ENCODE assay signal across 8 mouse cellular contexts in genomic region chr19:37209467-37210128, GRCm38 (mm10). TPM values are rescaled to one million over a fixed set of nuclear protein-coding genes. Genes with fewer than 3 reads are reported as not detected.
DNase-seq lines count a peak whose midpoint lies in the region; ATAC-seq and TF ChIP-seq lines count a peak whose summit lies in the region.

No protein-coding gene starts in this region.

- peak overlapping the region; percentile 77 for H3K4me2 ChIP-seq in lung, embryonic 15.5 days
- peak overlapping the region; percentile 86 for H3K4me2 ChIP-seq in hindbrain, embryonic 14.5 days (replicated peaks)
- H3K4me2 ChIP-seq in midbrain, postnatal 0 days (ENCODE audit: low read depth, low read length, poor library complexity, severe bottlenecking), result 0 out of 2 replicates have a peak overlapping the region, but pooled peaks have one; percentile 82

- peaks cover 17% of the 10 kb centered on the region for H3K4me1 ChIP-seq in lung, embryonic 15.5 days
- H3K4me1 ChIP-seq in lung, adult 2 months (ENCODE audit: control insufficient read depth, insufficient read depth, low read length), result peaks cover 7% of the 10 kb centered on the region; the same call in 1 of the 2 replicates
- H3K4me1 ChIP-seq in hindbrain, embryonic 14.5 days (replicated peaks; ENCODE audit: control insufficient read depth, insufficient read depth, low read length), result peaks cover 18% of the 10 kb centered on the region
- H3K4me1 ChIP-seq in midbrain, postnatal 0 days (ENCODE audit: insufficient read depth, low read length), result no peaks in the 10 kb centered on the region

- ATAC-seq in CD4-positive, CD25-positive, alpha-beta regulatory T cell, adult 4 months, result no peak
- ATAC-seq in lung, embryonic 15.5 days (ENCODE audit: borderline replicate concordance, extremely low read depth, low FRiP score, low TSS enrichment), result no peak
- ATAC-seq in hindbrain, embryonic 14.5 days (ENCODE audit: low FRiP score), result no peak
- ATAC-seq in midbrain, postnatal 0 days (ENCODE audit: low FRiP score), result no peak

- no peak overlapping the region for H3K27ac ChIP-seq in lung, embryonic 15.5 days
- H3K27ac ChIP-seq in hindbrain, embryonic 14.5 days, result no peak overlapping the region
- H3K27ac ChIP-seq in midbrain, postnatal 0 days (ENCODE audit: low read depth, low read length), result no peak overlapping the region

- no peak for TF ChIP-seq POLR2A in lung, adult 2 months (IDR thresholded peaks at IDR 0.05; ENCODE audit: borderline replicate concordance, extremely low read depth, low read depth, low read length)

- H3K9me3 ChIP-seq in lung, embryonic 15.5 days, result no peaks in the 10 kb centered on the region
- H3K9me3 ChIP-seq in hindbrain, embryonic 14.5 days (ENCODE audit: control insufficient read depth, low read length), result no peaks in the 10 kb centered on the region
- H3K9me3 ChIP-seq in midbrain, postnatal 0 days (ENCODE audit: low read length), result no peaks in the 10 kb centered on the region

- H3K36me3 ChIP-seq in lung, embryonic 15.5 days, result peaks cover 20% of the 10 kb centered on the region
- peaks cover 34% of the 10 kb centered on the region for H3K36me3 ChIP-seq in hindbrain, embryonic 14.5 days (replicated peaks; ENCODE audit: control insufficient read depth, insufficient read depth)
- no peaks in the 10 kb centered on the region for H3K36me3 ChIP-seq in midbrain, postnatal 0 days (ENCODE audit: insufficient read depth, low read length)

- TF ChIP-seq CTCF in lung, adult 2 months (IDR thresholded peaks at IDR 0.05; ENCODE audit: insufficient read depth, low read length), result no peak
- TF ChIP-seq CTCF in midbrain, postnatal 0 days (IDR thresholded peaks at IDR 0.05), result peak; percentile 61

- no peak overlapping the region for H3K9ac ChIP-seq in lung, embryonic 15.5 days
- H3K9ac ChIP-seq in hindbrain, embryonic 14.5 days, result no peak overlapping the region
- no peak overlapping the region for H3K9ac ChIP-seq in midbrain, postnatal 0 days (replicated peaks; ENCODE audit: low read length, poor library complexity, severe bottlenecking)

- 80% methylated on average over 8 of the region's 8 CpGs for WGBS in lung, embryonic 15.5 days
- 68% methylated on average over 8 of the region's 8 CpGs for WGBS in lung, adult 2 months
- WGBS in hindbrain, embryonic 14.5 days, result 87% methylated on average over 8 of the region's 8 CpGs
- 90% methylated on average over 8 of the region's 8 CpGs for WGBS in midbrain, postnatal 0 days

- no peak overlapping the region for H3K4me3 ChIP-seq in lung, embryonic 15.5 days
- H3K4me3 ChIP-seq in lung, adult 2 months (replicated peaks; ENCODE audit: extremely low read depth, low read depth, low read length), result no peak overlapping the region
- no peak overlapping the region for H3K4me3 ChIP-seq in hindbrain, embryonic 14.5 days (replicated peaks; ENCODE audit: low read length)
- H3K4me3 ChIP-seq in midbrain, postnatal 0 days (ENCODE audit: low read depth, low read length), result no peak overlapping the region

- H3K27me3 ChIP-seq in lung, embryonic 15.5 days, result no peaks in the 10 kb centered on the region
- H3K27me3 ChIP-seq in hindbrain, embryonic 14.5 days (ENCODE audit: control insufficient read depth, insufficient read depth, low read length), result 0 out of 2 replicates have a peak, but pooled peaks cover 2% of the 10 kb centered on the region
- no peaks in the 10 kb centered on the region for H3K27me3 ChIP-seq in midbrain, postnatal 0 days (ENCODE audit: insufficient read depth, low read length)

- peak; percentile 20 for DNase-seq in CD4-positive, CD25-positive, alpha-beta regulatory T cell, adult 2 months (ENCODE audit: low read depth, low spot score)
- DNase-seq in lung, adult 2 months, result no peak
- DNase-seq in hindbrain, embryonic 14.5 days (ENCODE audit: low spot score), result no peak
- no peak for DNase-seq in midbrain, postnatal 0 days (ENCODE audit: low spot score)
- DNase-seq in spleen, adult 18-20 months, result no peak
- no peak for DNase-seq in left cerebral cortex, adult 8-10 months (ENCODE audit: low spot score in 2 of 2)

RNA-seq across cellular contexts. Expression of gene Cpeb3, which starts 1.2 kb away (rescaled TPM):
- polyA plus RNA-seq in CD4-positive, CD25-positive, alpha-beta regulatory T cell, adult 4 months (2017; shearing (Covaris generic)), result not detected
- polyA plus RNA-seq in lung, embryonic 15.5 days (2015; fragmentation: Nextera tagmentation; extraction: Ambion mirVana), result 0.87 and 1.0 TPM in 2 replicates
- polyA plus RNA-seq in lung, adult 2 months (2012; rRNA removed), result 6.8 and 11.5 TPM in 2 replicates
- polyA plus RNA-seq in hindbrain, embryonic 14.5 days (2014; fragmentation: Nextera tagmentation; extraction: Ambion mirVana), result 10.8 and 11.5 TPM in 2 replicates
- total RNA-seq in midbrain, postnatal 0 days (2014; rRNA removed), result 34.4 and 35.4 TPM in 2 replicates
- 6.8 and 11.2 TPM in 2 replicates for polyA plus RNA-seq in midbrain, postnatal 0 days (2015; fragmentation: Nextera tagmentation; extraction: Ambion mirVana)
- 10 to 100 TPM; 83.3 to 89.9 (median 85.4) TPM for total RNA-seq in left cerebral cortex, adult 8-10 months (2022)

RNA-seq across cellular contexts. Expression of gene March5, which starts 2.3 kb away (rescaled TPM):
- 10 to 100 TPM in 1 of 2 experiments, 1 to 10 TPM in 1; 6.6 to 14.5 TPM for polyA plus RNA-seq in CD4-positive, CD25-positive, alpha-beta regulatory T cell, adult 4 months (2017; shearing (Covaris generic))
- polyA plus RNA-seq in lung, embryonic 15.5 days (2015; fragmentation: Nextera tagmentation; extraction: Ambion mirVana), result 91.9 and 99.1 TPM in 2 replicates
- 26.6 and 28.8 TPM in 2 replicates for polyA plus RNA-seq in lung, adult 2 months (2012; rRNA removed)
- 123 and 130 TPM in 2 replicates for polyA plus RNA-seq in hindbrain, embryonic 14.5 days (2014; fragmentation: Nextera tagmentation; extraction: Ambion mirVana)
- total RNA-seq in midbrain, postnatal 0 days (2014; rRNA removed), result 79.9 and 83.1 TPM in 2 replicates
- polyA plus RNA-seq in midbrain, postnatal 0 days (2015; fragmentation: Nextera tagmentation; extraction: Ambion mirVana), result 89.0 and 97.0 TPM in 2 replicates
- 10 to 100 TPM; 78.2 to 89.8 (median 82.3) TPM for total RNA-seq in left cerebral cortex, adult 8-10 months (2022)
